Mouse (Mus musculus): Measurements from ENCODE around the gene Upp2.

Gene Upp2

GRCm38 (mm10) chr2:58625681-58626080, 58.6 kb downstream of the Upp2 start:
- no peak for DNase-seq

GRCm38 (mm10) chr2:58626136-58626769, 59.2 kb downstream of the Upp2 start:
- DNase-seq, result no peak

GRCm38 (mm10) chr2:58627981-58628380, 60.9 kb downstream of the Upp2 start:
- no peak for DNase-seq

- DNase-seq, result no peak
Measured at GRCm38 (mm10) chr2:58628993-58629392, 61.9 kb downstream of the Upp2 start.

GRCm38 (mm10) chr2:58629440-58629839, 62.3 kb downstream of the Upp2 start:
- DNase-seq, result no peak

GRCm38 (mm10) chr2:58633791-58634190, 66.7 kb downstream of the Upp2 start:
- no peak for DNase-seq

GRCm38 (mm10) chr2:58641761-58642555, 74.9 kb downstream of the Upp2 start:
- DNase-seq, result no peak

- no peak for DNase-seq
Measured at GRCm38 (mm10) chr2:58645667-58646066, 78.6 kb downstream of the Upp2 start.

- DNase-seq, result no peak
Measured at GRCm38 (mm10) chr2:58655169-58655568, 88.1 kb downstream of the Upp2 start.

- no peak for DNase-seq
Measured at GRCm38 (mm10) chr2:58656959-58657358, 89.9 kb downstream of the Upp2 start.

- no peak for DNase-seq
Measured at GRCm38 (mm10) chr2:58657855-58658254, 90.8 kb downstream of the Upp2 start.

GRCm38 (mm10) chr2:58660591-58660990, 93.5 kb downstream of the Upp2 start:
- no peak for DNase-seq

GRCm38 (mm10) chr2:58661116-58661515, 94.0 kb downstream of the Upp2 start:
- DNase-seq, result no peak

GRCm38 (mm10) chr2:58662661-58663060, 95.6 kb downstream of the Upp2 start:
- DNase-seq, result no peak

GRCm38 (mm10) chr2:58663404-58664120, 96.5 kb downstream of the Upp2 start:
- DNase-seq, result no peak

- DNase-seq, result peak; percentile 97 to 99
Measured at GRCm38 (mm10) chr2:58665081-58665814, 98.2 kb downstream of the Upp2 start.

- peak; percentile 61 to 77 for DNase-seq
Measured at GRCm38 (mm10) chr2:58667298-58667697, 100.2 kb downstream of the Upp2 start.

- peak; percentile 86 to 89 for DNase-seq
Measured at GRCm38 (mm10) chr2:58667991-58668390, 100.9 kb downstream of the Upp2 start.

GRCm38 (mm10) chr2:58669114-58669513, 102.0 kb downstream of the Upp2 start:
- DNase-seq, result no peak

GRCm38 (mm10) chr2:58672520-58672919, 105.4 kb downstream of the Upp2 start:
- DNase-seq, result no peak

- no peak for DNase-seq
Measured at GRCm38 (mm10) chr2:58679968-58680367, 112.9 kb downstream of the Upp2 start.

GRCm38 (mm10) chr2:58680794-58681193, 113.7 kb downstream of the Upp2 start:
- peak; percentile 85 to 86 for DNase-seq

GRCm38 (mm10) chr2:58681394-58681793, 114.3 kb downstream of the Upp2 start:
- DNase-seq, result no peak

Data from cerebellum, postnatal 14 days (tissue).